In the genomic region with DNA sequence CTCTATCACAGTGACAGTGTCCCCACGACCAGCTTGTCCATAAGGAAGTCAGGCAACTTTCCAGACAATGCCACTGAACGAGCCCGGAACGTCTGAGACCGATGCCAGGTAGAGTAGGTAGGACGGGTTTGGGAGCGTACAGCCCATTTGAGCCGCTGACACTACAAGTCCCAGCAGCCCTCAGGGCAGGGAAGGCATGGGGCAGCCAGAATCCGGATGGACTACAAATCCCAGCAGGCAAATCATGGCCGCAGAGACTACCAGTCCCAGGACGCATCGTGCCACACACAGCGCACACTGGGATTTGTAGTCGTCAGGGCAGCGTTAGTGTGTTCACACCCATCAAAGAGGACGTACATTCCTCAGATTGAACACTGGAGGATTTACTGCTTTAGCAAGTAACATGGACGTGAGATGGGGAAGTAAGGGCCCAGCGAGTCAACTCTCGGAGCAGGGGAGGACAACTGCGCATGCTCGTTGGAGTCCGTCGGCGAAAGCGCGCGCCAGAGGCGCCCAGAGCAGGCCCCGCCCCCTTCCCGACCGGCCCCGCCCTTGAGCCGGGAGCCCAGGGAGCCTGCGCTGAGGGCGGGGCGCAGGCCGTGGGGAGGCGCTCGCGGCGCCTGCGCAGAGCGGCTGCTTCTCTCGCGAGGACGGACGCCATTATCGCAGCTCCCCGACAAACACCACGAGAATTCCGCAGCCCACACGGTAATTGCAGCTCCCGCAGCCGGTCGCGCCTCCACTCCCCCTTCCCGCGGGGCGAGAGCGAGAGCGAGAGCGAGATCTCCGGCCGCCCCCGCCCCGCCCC, we compare ENCODE assay signal across 8 mouse cellular contexts. TPM values are rescaled to one million over a fixed set of nuclear protein-coding genes. Genes with fewer than 3 reads are reported as not detected.
A peak's percentile ranks its signal among the peaks of the same experiment; 100 is the strongest.
DNase-seq lines count a peak whose midpoint lies in the region; ATAC-seq lines count a peak whose summit lies in the region.

No protein-coding gene starts in this region.

- peaks cover 53% of the 10 kb centered on the region for H3K4me1 ChIP-seq in hindbrain, embryonic 15.5 days (replicated peaks)

- under 1% methylated on average over 55 of the region's 66 CpGs for WGBS in hindbrain, embryonic 15.5 days

- peak overlapping the region; percentile 96 for H3K9ac ChIP-seq in hindbrain, embryonic 15.5 days

- peak; percentile 99 for DNase-seq in T-cell, adult 2 months (ENCODE audit: low spot score)
- peak; percentile 97 to 99 for DNase-seq in cerebellum, postnatal 36 days
- DNase-seq in frontal cortex, postnatal 36 days (ENCODE audit: low spot score in 2 of 2), result peak; percentile 98
- peak; percentile 98 for DNase-seq in left cerebral cortex, adult 11 months (ENCODE audit: low spot score)
- peak; percentile 99 for DNase-seq in lung, postnatal 4 days
- peak; percentile 98 for DNase-seq in retina, postnatal 7 days (ENCODE audit: low read depth, low spot score)
- peak; percentile 97 for DNase-seq in urinary bladder, adult 2 months (ENCODE audit: low spot score)

- peak overlapping the region; percentile 85 for H3K4me3 ChIP-seq in hindbrain, embryonic 15.5 days

- no peaks in the 10 kb centered on the region for H3K9me3 ChIP-seq in hindbrain, embryonic 15.5 days

- peak overlapping the region; percentile 97 for H3K27ac ChIP-seq in hindbrain, embryonic 15.5 days (replicated peaks)

- peak overlapping the region; percentile 69 for H3K4me2 ChIP-seq in hindbrain, embryonic 15.5 days

- H3K27me3 ChIP-seq in hindbrain, embryonic 15.5 days, result no peaks in the 10 kb centered on the region

- ATAC-seq in hindbrain, embryonic 15.5 days (ENCODE audit: low FRiP score, low read depth), result peak; percentile 96

- H3K36me3 ChIP-seq in hindbrain, embryonic 15.5 days, result no peaks in the 10 kb centered on the region

RNA-seq across cellular contexts. Expression of gene Banp, which starts 0.6 kb away (rescaled TPM):
- polyA plus RNA-seq in hindbrain, embryonic 15.5 days (2015; fragmentation: Nextera tagmentation; extraction: Ambion mirVana), result 53.9 and 59.1 TPM in 2 replicates
- 32.7 and 45.7 TPM in 2 replicates for polyA plus RNA-seq in urinary bladder, adult 2 months (2012; rRNA removed)

RNA-seq across cellular contexts. Expression of gene Car5a, which starts 5.4 kb away (rescaled TPM):
- 0.36 and 0.63 TPM in 2 replicates for polyA plus RNA-seq in hindbrain, embryonic 15.5 days (2015; fragmentation: Nextera tagmentation; extraction: Ambion mirVana)
- polyA plus RNA-seq in urinary bladder, adult 2 months (2012; rRNA removed), result 0.07 TPM in 1 of 2 replicates, not detected in the other

RNA-seq across cellular contexts. Expression of gene Slc7a5, which starts 42.7 kb away (rescaled TPM):
- polyA plus RNA-seq in hindbrain, embryonic 15.5 days (2015; fragmentation: Nextera tagmentation; extraction: Ambion mirVana), result 52.9 and 59.2 TPM in 2 replicates
- polyA plus RNA-seq in urinary bladder, adult 2 months (2012; rRNA removed), result 11.0 and 14.1 TPM in 2 replicates

Comparison
In these comparisons a context has a peak if more than half of its experiments do, and no peak if none do; other contexts are left out.
1. Peak in every context shown above with its lines: DNase-seq, ATAC-seq, H3K4me3 ChIP-seq and H3K27ac ChIP-seq.